Mouse (Mus musculus): ENCODE data around the gene Anp32e. TPM values are rescaled to one million over a fixed set of nuclear protein-coding genes. Genes with fewer than 3 reads are reported as not detected.
"Not testable (repeated sequence)": the region's sequence is repeated elsewhere in the genome, so short reads cannot be mapped to it uniquely, and the experiment has no call there.

Gene Anp32e
- polyA plus RNA-seq, 1 experiment from 2014 or later, result 178 TPM

GRCm38 (mm10) chr3:95894317-95895160, 34.5 kb upstream of the Anp32e start:
- peak overlapping the region; percentile 77 for H3K27ac ChIP-seq
- H3K4me1 ChIP-seq (replicated peaks), result peaks cover 21% of the 10 kb centered on the region
- no peaks in the 10 kb centered on the region for H3K9me3 ChIP-seq
- H3K9ac ChIP-seq, result peak overlapping the region; percentile 65
- peak overlapping the region; percentile 55 for H3K4me3 ChIP-seq (replicated peaks)
- peaks cover 4% of the 10 kb centered on the region; the same call in 1 of the 2 replicates for H3K36me3 ChIP-seq
- peak overlapping the region; percentile 70 for H3K4me2 ChIP-seq (replicated peaks)
- ATAC-seq, result no peak
- WGBS, result 4% methylated on average over 16 of the region's 16 CpGs
- no peaks in the 10 kb centered on the region for H3K27me3 ChIP-seq (replicated peaks)

- H3K9ac ChIP-seq; H3K9me3 ChIP-seq; H3K27me3 ChIP-seq (replicated peaks); H3K36me3 ChIP-seq; H3K4me3 ChIP-seq (replicated peaks); H3K27ac ChIP-seq; ATAC-seq: not testable (repeated sequence)
- H3K4me1 ChIP-seq (replicated peaks), result peaks cover 21% of the 10 kb centered on the region
- H3K4me2 ChIP-seq (replicated peaks), result 0 out of 2 replicates have a peak overlapping the region, but pooled peaks have one; percentile 26
- WGBS, result 82% methylated on average over 7 of the region's 7 CpGs
Measured at GRCm38 (mm10) chr3:95895501-95895900, 33.5 kb upstream of the Anp32e start.

GRCm38 (mm10) chr3:95899800-95900524, 29.1 kb upstream of the Anp32e start:
- no peak for ATAC-seq
- Histone ChIP-seq H3K4me3 (replicated peaks) (no peak overlapping the region), H3K27ac (no peak overlapping the region), H3K27me3 (replicated peaks) (0 out of 2 replicates have a peak, but pooled peaks cover 3% of the 10 kb centered on the region), H3K9me3 (no peaks in the 10 kb centered on the region), H3K4me2 (replicated peaks) (no peak overlapping the region), H3K36me3 (peaks cover 4% of the 10 kb centered on the region; the same call in 1 of the 2 replicates), H3K4me1 (replicated peaks) (peaks cover 14% of the 10 kb centered on the region), H3K9ac (no peak overlapping the region)
- 74% methylated on average over 13 of the region's 13 CpGs for WGBS

- Histone ChIP-seq H3K9me3 (no peaks in the 10 kb centered on the region), H3K36me3 (peaks cover 4% of the 10 kb centered on the region; the same call in 1 of the 2 replicates), H3K4me3 (replicated peaks) (no peak overlapping the region), H3K4me2 (replicated peaks) (no peak overlapping the region), H3K9ac (no peak overlapping the region), H3K4me1 (replicated peaks) (peaks cover 23% of the 10 kb centered on the region), H3K27ac (no peak overlapping the region), H3K27me3 (replicated peaks) (0 out of 2 replicates have a peak, but pooled peaks cover 3% of the 10 kb centered on the region)
- no peak for ATAC-seq
- 65% methylated on average over 9 of the region's 9 CpGs for WGBS
Measured at GRCm38 (mm10) chr3:95901616-95902372, 27.3 kb upstream of the Anp32e start.

- H3K4me3 ChIP-seq (replicated peaks), result no peak overlapping the region
- H3K9ac ChIP-seq, result no peak overlapping the region
- H3K36me3 ChIP-seq, result peaks cover 4% of the 10 kb centered on the region; the same call in 1 of the 2 replicates
- no peak overlapping the region for H3K4me2 ChIP-seq (replicated peaks)
- 0 out of 2 replicates have a peak, but pooled peaks cover 3% of the 10 kb centered on the region for H3K27me3 ChIP-seq (replicated peaks)
- H3K9me3 ChIP-seq, result no peaks in the 10 kb centered on the region
- H3K4me1 ChIP-seq (replicated peaks), result peaks cover 24% of the 10 kb centered on the region
- no peak overlapping the region for H3K27ac ChIP-seq
- no peak for ATAC-seq
Measured at GRCm38 (mm10) chr3:95902373-95902625, 26.7 kb upstream of the Anp32e start.

- H3K4me1 ChIP-seq (replicated peaks), result peaks cover 24% of the 10 kb centered on the region
- H3K9ac ChIP-seq, result no peak overlapping the region
- H3K27ac ChIP-seq, result no peak overlapping the region
- 38% methylated on average over 6 of the region's 6 CpGs for WGBS
- H3K4me3 ChIP-seq (replicated peaks), result no peak overlapping the region
- H3K27me3 ChIP-seq (replicated peaks), result 0 out of 2 replicates have a peak, but pooled peaks cover 3% of the 10 kb centered on the region
- H3K36me3 ChIP-seq, result peaks cover 4% of the 10 kb centered on the region; the same call in 1 of the 2 replicates
- no peaks in the 10 kb centered on the region for H3K9me3 ChIP-seq
- ATAC-seq, result no peak
- H3K4me2 ChIP-seq (replicated peaks), result no peak overlapping the region
Measured at GRCm38 (mm10) chr3:95902643-95903042, 26.4 kb upstream of the Anp32e start.

GRCm38 (mm10) chr3:95903753-95904502, 25.1 kb upstream of the Anp32e start:
- H3K27ac ChIP-seq, result no peak overlapping the region
- H3K9me3 ChIP-seq, result no peaks in the 10 kb centered on the region
- H3K4me1 ChIP-seq (replicated peaks), result peaks cover 24% of the 10 kb centered on the region
- H3K9ac ChIP-seq, result no peak overlapping the region; the same call in 1 of the 2 replicates
- no peaks in the 10 kb centered on the region for H3K36me3 ChIP-seq
- no peak for ATAC-seq
- H3K27me3 ChIP-seq (replicated peaks), result 0 out of 2 replicates have a peak, but pooled peaks cover 3% of the 10 kb centered on the region
- 11% methylated on average over 15 of the region's 15 CpGs for WGBS
- no peak overlapping the region for H3K4me3 ChIP-seq (replicated peaks)
- peak overlapping the region; percentile 62 for H3K4me2 ChIP-seq (replicated peaks)

- ATAC-seq, result peak; percentile 50
- Histone ChIP-seq H3K27ac (no peak within 1 kb of the TSS), H3K9me3 (no peaks in the 10 kb centered on the region), H3K27me3 (replicated peaks) (0 out of 2 replicates have a peak, but pooled peaks cover 3% of the 10 kb centered on the region), H3K4me2 (replicated peaks) (peak within 1 kb of the TSS; percentile 62), H3K4me1 (replicated peaks) (peaks cover 24% of the 10 kb centered on the region), H3K36me3 (no peaks in the 10 kb centered on the region), H3K9ac (peak within 1 kb of the TSS; percentile 14; the same call in 1 of the 2 replicates), H3K4me3 (replicated peaks) (peak within 1 kb of the TSS; percentile 29)
- 3% methylated on average over 15 of the region's 15 CpGs for WGBS
Measured at GRCm38 (mm10) chr3:95904568-95904967, 24.5 kb upstream of the Anp32e start, which contains the start of gene Car14. Gene Car14 (minus strand): TSS chr3:95904691.

- H3K4me1 ChIP-seq (replicated peaks), result peaks cover 24% of the 10 kb centered on the region
- no peaks in the 10 kb centered on the region for H3K9me3 ChIP-seq
- peak overlapping the region; percentile 14; the same call in 1 of the 2 replicates for H3K9ac ChIP-seq
- H3K27ac ChIP-seq, result no peak overlapping the region
- under 1% methylated on average over 18 of the region's 18 CpGs for WGBS
- H3K4me2 ChIP-seq (replicated peaks), result peak overlapping the region; percentile 62
- H3K36me3 ChIP-seq, result no peaks in the 10 kb centered on the region
- H3K27me3 ChIP-seq (replicated peaks), result 0 out of 2 replicates have a peak, but pooled peaks cover 3% of the 10 kb centered on the region
- H3K4me3 ChIP-seq (replicated peaks), result peak overlapping the region; percentile 29
- peak; percentile 62 for ATAC-seq
Measured at GRCm38 (mm10) chr3:95905146-95905939, 23.7 kb upstream of the Anp32e start.

- peak overlapping the region; percentile 62 for H3K4me2 ChIP-seq (replicated peaks)
- 0 out of 2 replicates have a peak, but pooled peaks cover 3% of the 10 kb centered on the region for H3K27me3 ChIP-seq (replicated peaks)
- peaks cover 24% of the 10 kb centered on the region for H3K4me1 ChIP-seq (replicated peaks)
- peak overlapping the region; percentile 29 for H3K4me3 ChIP-seq (replicated peaks)
- under 1% methylated on average over 12 of the region's 12 CpGs for WGBS
- H3K9me3 ChIP-seq, result no peaks in the 10 kb centered on the region
- no peak overlapping the region for H3K9ac ChIP-seq
- no peak overlapping the region for H3K27ac ChIP-seq
- H3K36me3 ChIP-seq, result no peaks in the 10 kb centered on the region
- ATAC-seq, result peak; percentile 54; the same call in 1 of the 2 replicates
Measured at GRCm38 (mm10) chr3:95905940-95906492, 23.0 kb upstream of the Anp32e start.
